ENCODE assay signal across 10 mouse cellular contexts in the genomic region with DNA sequence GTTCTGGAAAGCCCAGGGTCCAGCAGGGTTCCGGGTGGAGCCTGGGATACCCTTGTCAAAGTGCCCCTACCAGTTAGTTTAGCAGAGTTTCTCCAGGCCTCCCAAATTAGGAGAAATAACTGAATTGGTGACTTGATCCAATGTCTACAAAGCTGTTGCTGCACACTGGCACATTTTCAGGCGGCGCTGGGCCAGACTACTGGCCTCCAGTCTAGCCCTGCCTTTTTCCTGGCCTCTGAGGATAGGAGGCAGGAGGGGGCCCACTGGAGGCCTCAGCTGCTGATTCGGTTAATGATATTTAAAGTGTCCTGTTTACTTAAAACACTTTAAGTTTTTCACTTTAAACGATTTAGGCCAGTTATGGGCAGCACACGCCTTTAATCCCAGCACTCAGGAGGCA. TPM values are rescaled to one million over a fixed set of nuclear protein-coding genes. Genes with fewer than 3 reads are reported as not detected.
DNase-seq lines count a peak whose midpoint lies in the region; ATAC-seq and TF ChIP-seq lines count a peak whose summit lies in the region.
"Had no signal": no experiment of that assay in that cellular context is flagged by ENCODE, and none has a peak within 500 bp of the region (broad histone marks: within the 10 kb centered on the region; RNA-seq: fewer than 3 reads in every experiment).

No protein-coding gene starts in this region.

- ATAC-seq in kidney, embryonic 15.5 days (replicated peaks; ENCODE audit: low FRiP score) = no peak
- ATAC-seq in liver, postnatal 0 days = no peak
- no peak for ATAC-seq in hindbrain, embryonic 11.5 days (ENCODE audit: low FRiP score)
- ATAC-seq: hindbrain, embryonic 16.5 days had no signal

- H3K36me3 ChIP-seq in kidney, adult 2 months (ENCODE audit: control insufficient read depth, insufficient read depth, low read length) = no peaks in the 10 kb centered on the region
- H3K36me3 ChIP-seq in kidney, embryonic 15.5 days = no peaks in the 10 kb centered on the region
- peaks cover 38% of the 10 kb centered on the region for H3K36me3 ChIP-seq in liver, postnatal 0 days (replicated peaks; ENCODE audit: insufficient read depth, low read length)
- no peaks in the 10 kb centered on the region for H3K36me3 ChIP-seq in hindbrain, embryonic 11.5 days (ENCODE audit: control insufficient read depth, insufficient read depth, low read length)
- H3K36me3 ChIP-seq: embryonic facial prominence, embryonic 13.5 days had no signal

- H3K9me3 ChIP-seq in kidney, embryonic 15.5 days (replicated peaks) = no peaks in the 10 kb centered on the region
- no peaks in the 10 kb centered on the region for H3K9me3 ChIP-seq in liver, postnatal 0 days (ENCODE audit: low read length)
- no peaks in the 10 kb centered on the region for H3K9me3 ChIP-seq in hindbrain, embryonic 11.5 days (ENCODE audit: control insufficient read depth, low read length)
- H3K9me3 ChIP-seq: embryonic facial prominence, embryonic 13.5 days had no signal

- DNase-seq in kidney, adult 2 months = peak; percentile 23
- peak; percentile 67 for DNase-seq in adrenal gland, postnatal 25 days
- peak; percentile 62 to 78 for DNase-seq in heart, adult 9 months (ENCODE audit: low spot score in 2 of 2)
- DNase-seq in liver, postnatal 0 days = no peak
- no peak for DNase-seq in cerebellum, adult 9-11 months
- no peak for DNase-seq in hindbrain, embryonic 11.5 days (ENCODE audit: low spot score)
- no peak for DNase-seq in cerebellum, adult 11-12 months

- TF ChIP-seq POLR2A in kidney, adult 2 months (IDR thresholded peaks at IDR 0.05; ENCODE audit: low read depth, low read length) = no peak

- no peak overlapping the region for H3K9ac ChIP-seq in kidney, embryonic 15.5 days
- peak overlapping the region; percentile 81 for H3K9ac ChIP-seq in liver, postnatal 0 days (replicated peaks)
- no peak overlapping the region for H3K9ac ChIP-seq in hindbrain, embryonic 11.5 days (ENCODE audit: low read depth, low read length)
- H3K9ac ChIP-seq: embryonic facial prominence, embryonic 13.5 days had no signal

- TF ChIP-seq EP300 in liver, postnatal 0 days (IDR thresholded peaks at IDR 0.05; ENCODE audit: low read depth) = no peak

- H3K4me3 ChIP-seq in kidney, adult 2 months (ENCODE audit: insufficient read depth, low read depth, low read length) = no peak overlapping the region
- H3K4me3 ChIP-seq in kidney, embryonic 15.5 days (replicated peaks) = no peak overlapping the region
- H3K4me3 ChIP-seq in liver, postnatal 0 days (ENCODE audit: low read depth, low read length) = no peak overlapping the region
- no peak overlapping the region for H3K4me3 ChIP-seq in hindbrain, embryonic 11.5 days (ENCODE audit: low read depth, low read length)
- H3K4me3 ChIP-seq: embryonic facial prominence, embryonic 13.5 days had no signal

- peaks cover 3% of the 10 kb centered on the region; the same call in 1 of the 2 replicates for H3K4me1 ChIP-seq in kidney, adult 2 months (ENCODE audit: control insufficient read depth, insufficient read depth, low read length)
- H3K4me1 ChIP-seq in kidney, embryonic 15.5 days = peaks cover 59% of the 10 kb centered on the region
- H3K4me1 ChIP-seq in liver, postnatal 0 days (ENCODE audit: insufficient read depth) = peaks cover 59% of the 10 kb centered on the region
- no peaks in the 10 kb centered on the region; the same call in 1 of the 2 replicates for H3K4me1 ChIP-seq in hindbrain, embryonic 11.5 days (replicated peaks; ENCODE audit: control insufficient read depth, insufficient read depth, low read length)

- WGBS in kidney, adult 2 months = 70% methylated on average over 6 of the region's 6 CpGs
- 74% methylated on average over 6 of the region's 6 CpGs for WGBS in kidney, embryonic 15.5 days
- 50% methylated on average over 6 of the region's 6 CpGs for WGBS in liver, postnatal 0 days (ENCODE audit: insufficient replicate concordance)
- WGBS in hindbrain, embryonic 11.5 days = 90% methylated on average over 6 of the region's 6 CpGs

- H3K4me2 ChIP-seq in kidney, embryonic 15.5 days = no peak overlapping the region
- peak overlapping the region; percentile 85 for H3K4me2 ChIP-seq in liver, postnatal 0 days (ENCODE audit: low read depth, low read length)
- H3K4me2 ChIP-seq in hindbrain, embryonic 11.5 days (replicated peaks; ENCODE audit: low read depth, low read length) = no peak overlapping the region
- H3K4me2 ChIP-seq: embryonic facial prominence, embryonic 13.5 days had no signal

- no peak overlapping the region for H3K27ac ChIP-seq in kidney, adult 2 months (ENCODE audit: insufficient read depth, low read depth, low read length)
- no peak overlapping the region for H3K27ac ChIP-seq in kidney, embryonic 15.5 days
- peak overlapping the region; percentile 94 for H3K27ac ChIP-seq in liver, postnatal 0 days (ENCODE audit: low read depth)
- no peak overlapping the region for H3K27ac ChIP-seq in hindbrain, embryonic 11.5 days (ENCODE audit: low read depth, low read length)
- H3K27ac ChIP-seq: embryonic facial prominence, embryonic 13.5 days had no signal

- TF ChIP-seq CTCF in kidney, adult 2 months (conservative IDR thresholded peaks at IDR 0.05; ENCODE audit: insufficient read depth, insufficient read length, low read depth, low read length) = no peak
- no peak for TF ChIP-seq CTCF in liver, postnatal 0 days (IDR thresholded peaks at IDR 0.05; ENCODE audit: low read depth)

- H3K27me3 ChIP-seq in kidney, adult 2 months (replicated peaks; ENCODE audit: control insufficient read depth, insufficient read depth, low read length) = no peaks in the 10 kb centered on the region
- no peaks in the 10 kb centered on the region for H3K27me3 ChIP-seq in kidney, embryonic 15.5 days
- no peaks in the 10 kb centered on the region for H3K27me3 ChIP-seq in liver, postnatal 0 days (ENCODE audit: insufficient read depth, low read length)
- H3K27me3 ChIP-seq in hindbrain, embryonic 11.5 days (ENCODE audit: control insufficient read depth, insufficient read depth, low read length) = no peaks in the 10 kb centered on the region
- H3K27me3 ChIP-seq: embryonic facial prominence, embryonic 13.5 days had no signal

RNA-seq across cellular contexts. Expression of a gene that starts 19.7 kb away (rescaled TPM):
- 6.3 and 8.0 TPM in 2 replicates for polyA plus RNA-seq in kidney, adult 2 months (2012; rRNA removed)
- 6.2 and 7.6 TPM in 2 replicates for polyA plus RNA-seq in kidney, embryonic 15.5 days (2015; fragmentation: Nextera tagmentation; extraction: Ambion mirVana)
- total RNA-seq in adrenal gland, postnatal 25 days (2021) = 18.9 and 19.1 TPM in 2 replicates
- polyA plus RNA-seq in liver, postnatal 0 days (2015; fragmentation: Nextera tagmentation; extraction: Ambion mirVana) = 23.2 and 23.4 TPM in 2 replicates
- 3.2 and 3.5 TPM in 2 replicates for polyA plus RNA-seq in hindbrain, embryonic 11.5 days (2014; fragmentation: Nextera tagmentation; extraction: Ambion mirVana)

Comparison
In these comparisons a context has a peak if more than half of its experiments do, and no peak if none do; other contexts are left out.
1. DNase-seq: peak in kidney, adult 2 months (single experiment), adrenal gland, postnatal 25 days (single experiment) and heart, adult 9 months (2 of 2); none in liver, postnatal 0 days (single experiment), cerebellum, adult 9-11 months (single experiment), hindbrain, embryonic 11.5 days (single experiment) and cerebellum, adult 11-12 months (single experiment).